Mouse (Mus musculus): ENCODE measurements around the gene Rcbtb1. TPM values are rescaled to one million over a fixed set of nuclear protein-coding genes. Genes with fewer than 3 reads are reported as not detected.

Rcbtb1 gene
- 121 and 123 TPM in 2 replicates for polyA plus RNA-seq (2016; fragmentation: Nextera tagmentation; extraction: Ambion mirVana)

DNA sequence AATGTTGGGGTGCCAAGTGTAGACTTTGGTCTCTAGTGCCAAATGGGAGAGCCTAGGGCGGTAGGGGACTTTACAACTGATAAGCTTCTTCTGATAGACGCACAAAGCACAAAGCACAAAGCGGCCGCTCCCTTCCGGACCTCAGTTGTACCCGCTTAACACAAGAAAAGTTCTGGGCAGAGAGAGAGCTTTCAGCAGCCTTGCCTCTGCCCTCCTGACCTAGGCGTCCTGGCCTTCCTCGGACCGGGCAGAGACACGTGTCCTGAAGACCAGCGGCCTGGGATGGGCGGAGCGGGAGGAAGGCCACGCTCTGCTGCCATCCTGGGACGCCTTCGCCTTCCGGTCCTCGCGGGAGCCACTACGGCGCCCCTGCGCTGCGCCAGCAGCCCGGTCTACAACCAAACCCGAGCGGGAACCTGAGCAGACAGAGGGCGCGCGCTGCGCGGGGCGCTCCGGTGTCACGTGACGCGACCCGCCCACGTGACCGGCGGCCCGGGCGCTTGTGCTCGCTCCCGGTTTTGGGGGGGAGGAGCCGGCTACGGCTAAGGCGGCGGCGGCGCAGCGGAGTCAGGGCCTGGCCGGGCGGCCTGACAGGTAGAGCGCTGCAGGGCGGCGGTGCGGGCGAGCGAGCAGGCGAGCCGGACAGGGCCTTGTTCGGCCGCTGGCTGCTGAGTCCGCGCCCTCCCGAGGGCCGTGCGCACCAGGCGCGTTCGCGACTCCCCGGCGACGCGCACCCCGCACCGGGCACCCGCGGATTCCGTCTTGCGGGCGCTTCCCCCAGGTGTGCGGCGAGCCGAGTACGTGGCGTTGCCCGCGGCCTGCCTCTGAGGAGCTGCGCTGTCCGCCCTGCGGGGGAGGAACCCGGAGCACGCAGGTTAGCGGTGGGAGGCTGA, at the start of gene Rcbtb1:
Rcbtb1 (plus strand) TSS at position 499 of the 893 bp plus-strand sequence.
- H3K27me3 ChIP-seq (replicated peaks; ENCODE audit: low read depth, poor library complexity, severe bottlenecking), result no peaks in the 10 kb centered on the region
- H3K4me1 ChIP-seq, result peaks cover 42% of the 10 kb centered on the region
- H3K9me3 ChIP-seq, result no peaks in the 10 kb centered on the region
- DNase-seq (ENCODE audit: low spot score), result peak; percentile 97
- peak within 1 kb of the TSS; percentile 92 for H3K4me3 ChIP-seq
- WGBS, result under 1% methylated on average over 96 of the region's 96 CpGs
- peak within 1 kb of the TSS; percentile 98 for H3K27ac ChIP-seq (replicated peaks)
- no peaks in the 10 kb centered on the region for H3K36me3 ChIP-seq (replicated peaks)

DNA sequence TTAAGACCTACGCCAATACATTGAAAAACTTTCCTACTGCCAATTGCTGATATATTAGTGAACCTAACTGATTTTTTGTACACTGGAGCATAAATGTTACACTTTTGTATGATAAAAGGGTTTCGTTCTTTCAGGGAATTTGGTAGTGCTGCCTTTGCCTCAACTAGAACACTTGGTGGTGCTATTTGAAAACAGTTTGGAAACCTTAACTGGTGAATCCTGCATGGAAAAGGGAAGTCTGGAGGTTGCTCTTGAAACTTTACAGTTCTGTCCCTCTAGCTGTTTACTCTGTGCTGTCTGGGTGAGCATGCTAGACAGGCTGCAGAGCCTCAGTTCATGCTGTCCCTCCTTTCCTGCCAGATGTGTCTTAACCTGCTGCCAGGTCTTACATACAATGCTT, 45.4 kb upstream of the Rcbtb1 start:
- 85% methylated on average over 2 of the region's 2 CpGs for whole genome bisulfite sequencing
- no peak overlapping the region for H3K27ac ChIP-seq (replicated peaks)
- H3K4me1 ChIP-seq, result no peaks in the 10 kb centered on the region
- no peaks in the 10 kb centered on the region for H3K9me3 ChIP-seq
- no peaks in the 10 kb centered on the region for H3K36me3 ChIP-seq (replicated peaks)
- DNase-seq (ENCODE audit: low spot score), result no peak
- H3K27me3 ChIP-seq (replicated peaks; ENCODE audit: low read depth, poor library complexity, severe bottlenecking), result no peaks in the 10 kb centered on the region
- H3K4me3 ChIP-seq, result no peak overlapping the region

DNA sequence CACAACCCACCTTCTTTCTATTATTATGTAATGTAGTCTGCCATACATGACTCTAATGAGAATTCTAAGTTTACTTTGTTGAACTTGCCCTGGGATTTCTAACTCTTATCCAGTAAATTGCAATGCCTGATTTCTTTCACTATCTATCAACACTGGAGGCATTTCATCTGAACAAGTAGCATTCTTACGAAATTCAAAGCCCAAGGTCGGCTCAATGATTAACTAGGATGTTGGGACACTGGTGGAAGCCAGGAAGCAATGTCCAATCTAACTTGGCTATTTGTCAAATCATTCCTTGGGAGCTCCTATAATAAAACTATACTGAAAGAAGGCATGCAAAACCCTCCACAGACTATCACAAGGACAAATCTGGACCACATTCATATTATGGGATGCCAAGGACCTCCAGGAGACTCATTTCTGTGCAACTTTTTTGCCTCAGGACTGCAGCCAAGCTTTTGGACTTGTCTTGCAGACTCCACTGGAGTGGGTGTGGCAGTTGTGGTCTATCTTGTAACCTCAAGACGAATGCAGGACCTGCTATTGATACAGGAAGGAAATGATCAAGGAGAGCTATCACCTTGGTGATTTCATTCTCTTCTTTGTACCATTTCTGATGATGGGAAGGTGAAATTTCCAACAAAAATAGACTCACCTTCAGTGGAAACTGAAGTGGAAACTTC, 43.9 kb upstream of the Rcbtb1 start:
- no peaks in the 10 kb centered on the region for H3K27me3 ChIP-seq (replicated peaks; ENCODE audit: low read depth, poor library complexity, severe bottlenecking)
- 78% methylated on average over 3 of the region's 3 CpGs for WGBS
- H3K9me3 ChIP-seq, result no peaks in the 10 kb centered on the region
- H3K36me3 ChIP-seq (replicated peaks), result no peaks in the 10 kb centered on the region
- no peak for DNase-seq (ENCODE audit: low spot score)
- H3K27ac ChIP-seq (replicated peaks), result no peak overlapping the region
- H3K4me3 ChIP-seq, result no peak overlapping the region
- no peaks in the 10 kb centered on the region for H3K4me1 ChIP-seq

DNA sequence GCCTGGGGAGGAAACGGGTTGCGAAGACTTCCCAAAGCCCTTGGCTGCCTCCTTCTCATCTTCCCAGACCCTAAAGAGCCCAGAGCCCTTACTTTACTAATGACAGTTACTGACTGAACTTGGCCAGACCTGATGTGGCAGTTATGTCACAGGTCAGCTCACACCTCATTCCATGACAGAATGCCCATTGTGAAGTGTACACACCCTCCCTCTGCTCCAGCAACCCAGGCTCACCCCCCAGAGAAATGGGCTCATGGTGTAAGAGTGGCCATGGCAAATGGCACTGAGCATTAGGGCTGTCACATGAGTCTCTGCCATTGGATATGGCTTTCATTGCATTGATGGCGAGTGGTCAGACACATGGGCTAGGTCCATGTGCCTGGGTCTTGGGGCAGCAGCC, 22.4 kb upstream of the Rcbtb1 start, which contains the start of gene Gm5142:
Gm5142 (minus strand) TSS at position 101 of the 400 bp plus-strand sequence.
- 93% methylated on average over 3 of the region's 3 CpGs for WGBS
- H3K27ac ChIP-seq (replicated peaks), result no peak within 1 kb of the TSS

DNA sequence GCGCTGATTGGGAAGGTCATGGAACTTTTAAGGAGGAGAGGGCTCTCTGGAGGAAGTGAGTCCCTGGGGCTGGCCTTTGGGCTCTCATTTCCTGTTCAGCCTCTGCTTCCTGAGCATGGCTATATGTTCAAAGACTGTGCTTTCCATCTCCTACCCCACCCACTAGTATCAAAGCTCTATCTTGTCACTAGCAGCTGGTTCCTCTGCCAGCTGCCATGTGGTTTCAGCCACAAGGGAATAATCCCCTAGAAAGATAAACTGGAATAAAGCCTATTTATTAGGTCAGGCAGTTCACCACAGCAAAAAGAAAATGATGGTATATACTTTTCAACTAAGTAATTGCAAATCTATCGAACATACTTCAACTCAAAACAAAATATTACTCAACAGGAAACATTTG, 18.3 kb upstream of the Rcbtb1 start:
- Histone ChIP-seq H3K36me3 (replicated peaks) (no peaks in the 10 kb centered on the region), H3K27ac (replicated peaks) (no peak overlapping the region), H3K27me3 (replicated peaks; ENCODE audit: low read depth, poor library complexity, severe bottlenecking) (no peaks in the 10 kb centered on the region), H3K4me1 (no peaks in the 10 kb centered on the region), H3K4me3 (no peak overlapping the region), H3K9me3 (no peaks in the 10 kb centered on the region)
- 84% methylated on average over 2 of the region's 2 CpGs for WGBS
- no peak for DNase-seq (ENCODE audit: low spot score)

More for the DNA sequence above, 22.4 kb upstream of the Rcbtb1 start, which contains the start of gene Gm5142:
- H3K36me3 ChIP-seq (replicated peaks), result no peaks in the 10 kb centered on the region
- no peaks in the 10 kb centered on the region for H3K9me3 ChIP-seq
- no peaks in the 10 kb centered on the region for H3K4me1 ChIP-seq
- H3K4me3 ChIP-seq, result no peak within 1 kb of the TSS
- DNase-seq (ENCODE audit: low spot score), result no peak
- H3K27me3 ChIP-seq (replicated peaks; ENCODE audit: low read depth, poor library complexity, severe bottlenecking), result no peaks in the 10 kb centered on the region

DNA sequence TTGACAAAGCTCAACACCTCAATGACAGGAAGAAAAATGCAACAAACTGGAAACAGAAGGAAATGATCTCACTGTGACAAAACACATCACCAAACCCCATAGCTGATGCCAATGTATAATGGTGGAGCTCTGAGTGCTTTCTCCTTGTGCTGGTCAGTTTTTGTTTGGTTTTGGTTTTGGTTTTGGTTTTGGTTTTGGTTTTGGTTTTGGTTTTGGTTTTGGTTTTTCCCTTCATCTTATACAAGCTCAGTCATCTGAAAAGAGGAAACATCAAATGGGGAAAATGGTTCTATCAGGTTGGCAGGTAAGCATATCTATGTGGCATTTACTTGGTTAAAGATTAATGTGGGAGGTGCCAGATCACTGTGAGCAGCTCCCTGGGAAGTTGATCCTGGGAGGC, 15.5 kb upstream of the Rcbtb1 start:
- no peaks in the 10 kb centered on the region for H3K36me3 ChIP-seq (replicated peaks)
- no peaks in the 10 kb centered on the region for H3K27me3 ChIP-seq (replicated peaks; ENCODE audit: low read depth, poor library complexity, severe bottlenecking)
- H3K4me3 ChIP-seq, result no peak overlapping the region
- DNase-seq (ENCODE audit: low spot score), result no peak
- no peak overlapping the region for H3K27ac ChIP-seq (replicated peaks)
- no peaks in the 10 kb centered on the region for H3K9me3 ChIP-seq
- H3K4me1 ChIP-seq, result no peaks in the 10 kb centered on the region

DNA sequence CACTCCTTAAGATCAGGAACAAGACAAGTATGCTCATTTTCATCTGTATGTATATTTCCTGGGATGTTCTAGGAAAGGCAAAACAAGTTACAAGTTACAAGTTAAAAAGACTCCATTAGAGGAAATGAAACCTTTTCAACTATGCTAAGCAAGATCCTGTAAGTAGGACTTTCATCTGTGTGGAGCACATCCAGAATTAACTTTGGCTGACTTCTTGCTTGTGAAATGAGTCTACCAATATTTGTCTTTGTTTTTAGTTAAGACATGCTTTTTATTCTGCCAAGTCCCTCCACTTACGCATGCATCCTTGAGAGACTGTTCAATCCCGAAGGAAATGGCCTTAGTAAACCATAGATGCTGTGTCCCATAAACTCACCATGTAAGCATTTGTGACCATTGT, 14.9 kb upstream of the Rcbtb1 start:
- H3K27me3 ChIP-seq (replicated peaks; ENCODE audit: low read depth, poor library complexity, severe bottlenecking), result no peaks in the 10 kb centered on the region
- WGBS, result 87% methylated on average over 2 of the region's 2 CpGs
- no peaks in the 10 kb centered on the region for H3K9me3 ChIP-seq
- H3K36me3 ChIP-seq (replicated peaks), result no peaks in the 10 kb centered on the region
- H3K27ac ChIP-seq (replicated peaks), result no peak overlapping the region
- DNase-seq (ENCODE audit: low spot score), result no peak
- H3K4me1 ChIP-seq, result no peaks in the 10 kb centered on the region
- no peak overlapping the region for H3K4me3 ChIP-seq

DNA sequence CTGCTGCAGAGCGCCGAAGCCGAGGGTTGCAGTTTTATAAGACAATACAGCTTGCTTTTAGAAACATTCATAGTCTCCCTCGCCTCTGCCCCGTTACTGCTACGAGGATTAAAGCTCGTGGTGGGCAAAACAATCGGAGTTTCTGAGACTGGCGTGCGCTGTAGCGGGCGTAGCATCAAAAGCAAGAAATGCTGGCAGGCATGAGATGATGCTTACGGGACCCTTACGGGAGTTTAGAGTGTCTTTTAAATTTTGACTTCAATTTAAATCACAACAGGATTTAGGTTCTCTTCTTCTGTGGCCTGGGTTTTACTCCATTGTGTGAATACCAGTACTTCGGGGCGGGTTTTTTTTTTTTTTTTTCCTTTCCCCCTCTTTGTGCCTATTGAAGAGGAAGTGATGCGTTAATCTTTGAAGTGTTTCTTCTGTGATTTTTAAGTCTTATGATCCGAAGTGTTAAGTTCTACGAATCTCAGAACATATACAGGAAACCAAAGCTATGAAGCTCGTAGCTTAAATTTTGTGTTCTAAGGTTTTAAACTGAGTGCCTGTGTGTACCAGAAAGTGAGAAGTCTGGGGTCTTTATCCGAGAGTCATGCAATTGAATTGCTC, 701 bp downstream of the Rcbtb1 start:
- H3K27ac ChIP-seq (replicated peaks), result peak overlapping the region; percentile 98
- H3K27me3 ChIP-seq (replicated peaks; ENCODE audit: low read depth, poor library complexity, severe bottlenecking), result no peaks in the 10 kb centered on the region
- H3K4me1 ChIP-seq, result peaks cover 49% of the 10 kb centered on the region
- no peaks in the 10 kb centered on the region for H3K36me3 ChIP-seq (replicated peaks)
- peak overlapping the region; percentile 92 for H3K4me3 ChIP-seq
- H3K9me3 ChIP-seq, result no peaks in the 10 kb centered on the region
- no peak for DNase-seq (ENCODE audit: low spot score)
- WGBS, result 1% methylated on average over 21 of the region's 21 CpGs

DNA sequence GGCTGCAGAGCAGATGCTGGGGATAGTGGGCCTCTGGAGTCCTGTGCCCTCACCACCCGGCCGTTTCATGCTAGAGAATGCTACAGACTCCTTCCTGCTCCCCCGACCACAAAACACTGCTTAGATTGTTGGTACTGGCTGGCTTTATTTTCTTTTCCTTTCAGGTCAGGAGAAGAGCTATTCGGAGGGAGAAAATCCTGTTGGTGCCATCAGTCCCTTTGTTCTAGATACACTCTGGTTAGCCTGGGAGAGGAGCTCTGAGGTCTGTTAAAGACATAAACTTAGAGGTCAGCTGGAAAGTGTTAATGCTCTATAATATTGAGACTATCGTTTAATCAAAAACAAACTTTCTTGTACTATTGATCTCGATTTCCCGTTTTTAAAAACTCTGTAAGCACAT, 4.5 kb downstream of the Rcbtb1 start:
- Histone ChIP-seq H3K4me3 (peak overlapping the region; percentile 37; the same call in 1 of the 2 replicates), H3K27me3 (replicated peaks; ENCODE audit: low read depth, poor library complexity, severe bottlenecking) (no peaks in the 10 kb centered on the region), H3K36me3 (replicated peaks) (peaks cover 10% of the 10 kb centered on the region), H3K27ac (replicated peaks) (peak overlapping the region; percentile 75), H3K9me3 (no peaks in the 10 kb centered on the region), H3K4me1 (peaks cover 59% of the 10 kb centered on the region)
- WGBS, result 26% methylated on average over 7 of the region's 7 CpGs
- DNase-seq (ENCODE audit: low spot score), result no peak

DNA sequence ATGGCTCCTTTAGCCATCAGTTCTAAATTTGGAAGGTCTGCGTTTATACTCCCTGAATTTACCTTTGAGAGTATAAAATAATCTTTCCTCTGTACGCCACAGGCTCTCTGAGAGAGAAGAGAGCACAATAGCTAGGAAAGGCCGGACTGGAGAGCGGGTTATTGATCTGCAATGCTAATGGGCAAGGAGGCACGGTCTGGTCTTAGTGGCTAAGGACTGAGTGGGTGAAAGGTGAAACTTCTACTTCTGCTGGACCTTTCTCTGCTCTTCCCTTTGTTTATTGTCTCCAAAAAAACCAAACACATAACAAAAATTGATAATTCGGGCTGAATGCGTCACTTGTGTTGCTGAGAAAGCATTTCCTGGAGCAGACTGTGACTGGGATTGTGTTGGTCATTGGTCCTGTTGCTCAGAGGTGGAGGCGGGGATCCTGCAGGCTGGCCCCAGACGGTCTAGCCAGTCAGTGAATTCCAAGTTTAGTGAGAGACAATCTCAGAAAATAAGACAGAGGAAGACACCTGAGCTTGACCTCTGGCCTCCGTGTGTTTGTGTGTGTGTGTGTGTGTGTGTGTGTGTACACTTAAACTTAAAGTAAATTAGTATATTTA, 5.1 kb downstream of the Rcbtb1 start:
- DNase-seq (ENCODE audit: low spot score), result no peak
- H3K27ac ChIP-seq (replicated peaks), result peak overlapping the region; percentile 75; the same call in 1 of the 2 replicates
- peaks cover 53% of the 10 kb centered on the region for H3K4me1 ChIP-seq
- 51% methylated on average over 10 of the region's 10 CpGs for WGBS
- H3K36me3 ChIP-seq (replicated peaks), result peaks cover 16% of the 10 kb centered on the region
- H3K4me3 ChIP-seq, result 0 out of 2 replicates have a peak overlapping the region, but pooled peaks have one; percentile 37
- H3K27me3 ChIP-seq (replicated peaks; ENCODE audit: low read depth, poor library complexity, severe bottlenecking), result no peaks in the 10 kb centered on the region
- no peaks in the 10 kb centered on the region for H3K9me3 ChIP-seq

DNA sequence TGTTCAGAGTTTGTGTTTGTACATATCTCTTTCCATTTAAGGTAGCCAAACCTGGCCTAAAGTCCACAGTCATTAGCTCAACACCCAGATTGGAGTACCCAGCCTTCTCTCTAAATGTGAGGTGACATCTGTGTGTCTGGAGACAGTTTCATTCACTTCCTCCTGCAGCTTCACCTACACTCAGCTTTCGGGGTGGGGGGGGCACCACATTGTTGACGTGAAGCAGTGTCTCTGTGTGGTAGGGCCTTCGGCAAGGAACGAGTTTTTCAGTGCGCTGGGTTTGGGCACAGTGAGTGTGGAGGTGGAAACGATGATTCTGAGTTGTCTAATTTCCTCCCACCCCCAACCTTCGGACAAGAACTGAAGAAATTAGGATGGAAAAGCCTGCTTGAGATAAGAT, 8.0 kb downstream of the Rcbtb1 start:
- Histone ChIP-seq H3K4me3 (no peak overlapping the region), H3K36me3 (replicated peaks) (peaks cover 42% of the 10 kb centered on the region), H3K27me3 (replicated peaks; ENCODE audit: low read depth, poor library complexity, severe bottlenecking) (no peaks in the 10 kb centered on the region), H3K4me1 (peaks cover 38% of the 10 kb centered on the region), H3K9me3 (no peaks in the 10 kb centered on the region), H3K27ac (replicated peaks) (no peak overlapping the region)
- WGBS, result 93% methylated on average over 7 of the region's 7 CpGs
- no peak for DNase-seq (ENCODE audit: low spot score)

DNA sequence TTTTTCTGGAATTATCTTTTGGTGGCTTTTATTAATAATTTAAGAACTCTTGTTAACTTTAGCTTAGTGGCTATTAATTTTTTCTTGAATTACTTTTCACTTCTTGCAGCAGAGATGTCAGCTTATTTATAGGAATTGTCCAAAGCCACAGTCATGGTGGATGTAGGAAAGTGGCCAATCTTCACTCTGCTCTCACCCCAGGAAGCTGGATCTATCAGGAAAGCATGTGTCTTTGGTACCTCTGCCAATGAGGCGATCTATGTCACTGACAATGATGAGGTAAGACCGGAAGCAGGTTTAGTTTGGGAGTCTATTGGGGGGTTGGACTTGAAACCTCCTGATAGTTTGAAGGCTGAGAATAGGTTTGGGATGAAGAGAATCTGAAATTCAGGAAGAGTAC, 8.8 kb downstream of the Rcbtb1 start:
- Histone ChIP-seq H3K27me3 (replicated peaks; ENCODE audit: low read depth, poor library complexity, severe bottlenecking) (no peaks in the 10 kb centered on the region), H3K9me3 (no peaks in the 10 kb centered on the region), H3K36me3 (replicated peaks) (peaks cover 50% of the 10 kb centered on the region), H3K4me3 (no peak overlapping the region), H3K27ac (replicated peaks) (no peak overlapping the region), H3K4me1 (peaks cover 30% of the 10 kb centered on the region)
- WGBS, result 92% methylated on average over 2 of the region's 2 CpGs
- no peak for DNase-seq (ENCODE audit: low spot score)
